Mouse (Mus musculus) monocyte, adult 59 days (primary cell): ENCODE data around the gene Slc25a34. TPM values are rescaled to one million over a fixed set of nuclear protein-coding genes. Genes with fewer than 3 reads are reported as not detected.

Experiments used
- total RNA-seq, 2 experiments: library from RNA; stranded (reverse); gene quantifications; one replicate each; pipeline ENCODE4 v1.2.4; 2023

Slc25a34 gene
- under 1 TPM; 0.39 to 0.42 TPM for total RNA-seq

GRCm38 (mm10) chr4:141623666-141624065 is at the start of gene Slc25a34:
Slc25a34 (minus strand) TSS chr4:141623821.

GRCm38 (mm10) chr4:141664799-141665198 is 41.2 kb upstream of the Slc25a34 start, which contains the start of gene Plekhm2:
Plekhm2 (minus strand) TSS chr4:141664899.

GRCm38 (mm10) chr4:141618565-141619243 is 4.9 kb downstream of the Slc25a34 start, which contains the start of gene Tmem82:
Tmem82 (minus strand) TSS chr4:141618633.

GRCm38 (mm10) chr4:141605861-141606260 is 17.8 kb downstream of the Slc25a34 start, which contains the start of gene Fblim1:
Fblim1 (minus strand) TSS chr4:141606096.

Other genes with a start within 250 kb of the Slc25a34 start
- not detected for gene Clcnka, start 225.1 kb downstream of the Slc25a34 start, total RNA-seq
- not detected for gene Clcnkb, start 207.8 kb downstream of the Slc25a34 start, total RNA-seq
- not detected for gene Hspb7, start 203.0 kb downstream of the Slc25a34 start, total RNA-seq
- gene Srarp, start 187.7 kb downstream of the Slc25a34 start, total RNA-seq = not detected
- 10 to 100 TPM; 30.7 to 32.9 TPM for gene Zbtb17, start 179.2 kb downstream of the Slc25a34 start, total RNA-seq
- gene Spen, start 85.2 kb downstream of the Slc25a34 start, total RNA-seq = 100 to 1,000 TPM; 118 to 124 TPM
- 1 to 10 TPM; 6.3 to 6.5 TPM for gene Fblim1, start 17.7 kb downstream of the Slc25a34 start, total RNA-seq
- gene Tmem82, start 5.2 kb downstream of the Slc25a34 start, total RNA-seq = under 1 TPM in 1 of 2 experiments, not detected in 1; 0.70 TPM
- 10 to 100 TPM; 84.6 to 96.6 TPM for gene Plekhm2, start 41.1 kb upstream of the Slc25a34 start, total RNA-seq
- gene Rsc1a1, start 61.8 kb upstream of the Slc25a34 start, total RNA-seq = 1 to 10 TPM; 1.6 to 4.5 TPM
- 100 to 1,000 TPM in 1 of 2 experiments, 10 to 100 TPM in 1; 86.3 to 109 TPM for gene Ddi2, start 99.6 kb upstream of the Slc25a34 start, total RNA-seq
- gene Agmat, start 122.9 kb upstream of the Slc25a34 start, total RNA-seq = not detected
- 10 to 100 TPM; 10.7 to 13.2 TPM for gene Dnajc16, start 167.1 kb upstream of the Slc25a34 start, total RNA-seq
- 10 to 100 TPM; 27.7 to 30.9 TPM for gene Casp9, start 169.8 kb upstream of the Slc25a34 start, total RNA-seq
- gene Cela2a, start 202.3 kb upstream of the Slc25a34 start, total RNA-seq = 1 to 10 TPM in 1 of 2 experiments, not detected in 1; 2.8 TPM
- gene Ctrc, start 222.5 kb upstream of the Slc25a34 start, total RNA-seq = not detected